Mouse (Mus musculus) midbrain, embryonic 11.5 days (tissue): ENCODE data around the gene Lpin1. TPM values are rescaled to one million over a fixed set of nuclear protein-coding genes. Genes with fewer than 3 reads are reported as not detected.

Experiments
- ATAC-seq: fragments of 200-750 bp; cut with Nextera tagmentation; 2 replicates; pipeline ENCODE4 v1.8.0; 2017; ENCODE audit warnings: moderate TSS enrichment, moderate library complexity; ENCODE audit not compliant: low FRiP score
- DNase-seq: peaks from one replicate; pipeline ENCODE4 v3.0.0; 2015; ENCODE audit warnings: low spot score; ENCODE audit errors: missing footprints
- H3K27ac ChIP-seq: fragments of 300-500 bp; sonication (generic); 2 replicates; pipeline ENCODE4 v1.5.1; 2014; ENCODE audit warnings: low read depth, low read length
- H3K27me3 ChIP-seq: fragments of 300-500 bp; sonication (generic); 2 replicates; pipeline ENCODE4 v1.6.1; 2014; ENCODE audit warnings: mild to moderate bottlenecking, low read length, moderate library complexity, mixed read lengths; ENCODE audit not compliant: control insufficient read depth, insufficient read depth
- H3K36me3 ChIP-seq: fragments of 300-500 bp; sonication (generic); 2 replicates; pipeline ENCODE4 v1.6.1; 2014; ENCODE audit warnings: mild to moderate bottlenecking, low read length, moderate library complexity, mixed read lengths; ENCODE audit not compliant: control insufficient read depth, insufficient read depth
- H3K4me1 ChIP-seq: fragments of 300-500 bp; sonication (generic); 2 replicates; pipeline ENCODE4 v1.6.1; 2014; ENCODE audit warnings: low read length; ENCODE audit not compliant: control insufficient read depth, insufficient read depth
- H3K4me2 ChIP-seq: fragments of 300-500 bp; sonication (generic); 2 replicates; pipeline ENCODE4 v1.6.1; 2014; ENCODE audit warnings: mild to moderate bottlenecking, moderate library complexity
- H3K4me3 ChIP-seq: fragments of 300-500 bp; sonication (generic); 2 replicates; pipeline ENCODE4 v1.5.1; 2014; ENCODE audit warnings: low read depth, low read length
- H3K9ac ChIP-seq: fragments of 300-500 bp; sonication (generic); 2 replicates; pipeline ENCODE4 v1.6.1; 2014; ENCODE audit warnings: low read length
- H3K9me3 ChIP-seq: fragments of 300-500 bp; sonication (generic); 2 replicates; pipeline ENCODE4 v1.6.1; 2016; ENCODE audit warnings: low read length; ENCODE audit not compliant: control insufficient read depth
- WGBS: fragments of 180-500 bp; shearing (Covaris S2); extraction: QIAGEN DNeasy Blood & Tissue Kit; methylation state at CpG from one replicate; pipeline ENCODE4 v1.1.7; 2014; 5-methylcytosine and 5-hydroxymethylcytosine counted together
- polyA plus RNA-seq: library from polyadenylated mRNA; unstranded; fragments of >200 nt; fragmentation: Nextera tagmentation; extraction: Ambion mirVana; gene quantifications from 2 replicates; pipeline ENCODE4 v1.2.1, GENCODE M21; 2014

The Lpin1 gene
- polyA plus RNA-seq, 1 experiment from 2014 or later = 10.5 TPM

DNA sequence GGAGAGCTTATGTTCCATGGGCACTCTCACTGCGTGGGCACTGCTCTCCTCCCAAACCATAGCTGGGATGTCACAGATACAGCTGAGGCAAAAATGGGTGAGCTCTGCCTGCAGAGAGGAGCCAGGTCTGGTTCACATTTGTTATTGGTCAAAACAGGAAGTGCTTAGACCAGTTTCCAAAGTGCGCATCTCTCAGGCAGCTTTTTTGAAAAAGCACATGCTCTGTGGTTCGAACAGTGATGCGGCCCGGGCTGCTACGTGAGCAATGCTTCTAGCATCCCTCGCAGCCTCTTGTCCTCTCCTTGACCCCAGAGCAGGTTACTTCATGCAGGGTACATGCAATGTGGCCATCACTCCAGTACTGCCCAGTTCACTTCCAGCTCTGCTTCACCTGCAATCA is 82.1 kb downstream of the Lpin1 start:
- WGBS = 91% methylated on average over 7 of the region's 7 CpGs
- H3K27me3 ChIP-seq = no peaks in the 10 kb centered on the region
- H3K9me3 ChIP-seq = no peaks in the 10 kb centered on the region
- no peak overlapping the region for H3K27ac ChIP-seq
- no peak overlapping the region for H3K4me3 ChIP-seq
- no peak overlapping the region for H3K9ac ChIP-seq
- no peak for DNase-seq
- no peaks in the 10 kb centered on the region for H3K36me3 ChIP-seq
- no peaks in the 10 kb centered on the region; the same call in 1 of the 2 replicates for H3K4me1 ChIP-seq
- H3K4me2 ChIP-seq = no peak overlapping the region
- ATAC-seq = no peak

GRCm38 (mm10) chr12:16527941-16528340 is 82.8 kb downstream of the Lpin1 start:
- no peak for ATAC-seq
- WGBS = 82% methylated on average over 3 of the region's 3 CpGs
- Histone ChIP-seq H3K9ac (no peak overlapping the region), H3K9me3 (no peaks in the 10 kb centered on the region), H3K4me3 (no peak overlapping the region), H3K36me3 (no peaks in the 10 kb centered on the region), H3K27ac (no peak overlapping the region), H3K4me2 (no peak overlapping the region), H3K27me3 (no peaks in the 10 kb centered on the region), H3K4me1 (no peaks in the 10 kb centered on the region; the same call in 1 of the 2 replicates)
- DNase-seq = peak; percentile 69

DNA sequence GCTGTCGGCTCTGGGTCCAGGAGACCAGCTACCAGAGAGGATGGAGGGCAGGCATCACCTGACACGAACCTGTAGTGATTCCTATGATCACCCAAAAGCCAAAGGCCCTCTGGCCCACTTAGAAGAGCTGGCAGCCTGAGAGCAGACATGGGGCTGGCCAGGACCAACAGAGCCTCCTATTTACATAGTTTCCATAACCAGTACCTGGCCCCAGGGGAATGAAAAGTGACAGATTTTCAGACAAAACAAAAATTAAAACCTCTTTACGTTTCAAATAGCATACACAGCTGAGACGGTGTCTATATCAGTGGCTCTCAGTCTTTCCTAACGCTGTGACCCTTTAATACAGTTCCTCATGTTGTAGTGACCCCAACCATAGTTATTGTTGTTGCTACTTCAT is 83.9 kb downstream of the Lpin1 start:
- Histone ChIP-seq H3K9me3 (no peaks in the 10 kb centered on the region), H3K27me3 (no peaks in the 10 kb centered on the region), H3K9ac (no peak overlapping the region), H3K36me3 (no peaks in the 10 kb centered on the region), H3K4me3 (no peak overlapping the region), H3K4me2 (no peak overlapping the region), H3K4me1 (no peaks in the 10 kb centered on the region), H3K27ac (no peak overlapping the region)
- 90% methylated on average over 5 of the region's 5 CpGs for WGBS
- ATAC-seq = no peak
- no peak for DNase-seq

DNA sequence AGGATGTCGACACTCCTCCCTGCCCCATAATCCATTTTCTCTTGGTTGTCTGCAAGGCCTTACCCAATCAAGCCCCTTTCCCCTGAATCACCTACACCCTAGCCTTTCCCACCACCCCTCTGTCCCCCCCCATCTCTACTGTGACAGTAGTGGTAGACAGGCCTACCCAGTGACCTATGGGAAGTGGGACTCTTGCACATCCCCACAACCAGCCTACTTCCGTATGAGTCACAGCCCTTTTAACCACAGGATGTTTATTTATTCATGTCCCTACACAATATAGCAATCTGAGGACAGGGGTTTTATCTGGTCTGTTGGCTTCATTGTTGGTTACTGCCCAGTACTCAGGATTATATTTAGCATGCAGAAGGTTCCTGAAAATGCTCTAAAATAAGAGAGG is 84.6 kb downstream of the Lpin1 start:
- Histone ChIP-seq H3K9me3 (no peaks in the 10 kb centered on the region), H3K4me1 (no peaks in the 10 kb centered on the region), H3K36me3 (no peaks in the 10 kb centered on the region), H3K4me2 (no peak overlapping the region), H3K9ac (no peak overlapping the region), H3K27ac (no peak overlapping the region), H3K27me3 (no peaks in the 10 kb centered on the region), H3K4me3 (no peak overlapping the region)
- ATAC-seq (no peak), DNase-seq (peak; percentile 31)
- 87% methylated on average over 2 of the region's 2 CpGs for WGBS

DNA sequence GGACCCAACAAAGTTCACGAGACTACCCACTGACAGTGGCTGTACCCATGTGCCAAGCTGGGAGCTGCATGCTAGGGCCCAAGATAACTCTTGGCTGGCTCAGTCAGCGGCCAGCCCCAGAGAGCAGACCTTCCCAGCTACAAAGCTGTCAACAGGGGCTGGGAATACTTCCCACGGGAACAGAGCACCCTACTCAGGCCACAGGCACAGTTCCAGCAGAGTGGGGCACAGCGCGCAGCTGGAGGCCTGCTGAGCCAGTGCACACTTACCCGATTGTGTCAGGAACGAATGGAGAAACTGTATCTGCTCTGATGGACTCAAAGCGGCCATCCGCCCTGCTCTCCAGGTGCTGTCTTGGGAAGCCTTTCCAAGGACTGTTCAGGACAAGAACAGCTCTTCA is 95.6 kb downstream of the Lpin1 start:
- Histone ChIP-seq H3K27ac (no peak overlapping the region), H3K4me2 (no peak overlapping the region), H3K4me1 (0 out of 2 replicates have a peak, but pooled peaks cover 3% of the 10 kb centered on the region), H3K9me3 (no peaks in the 10 kb centered on the region; the same call in 1 of the 2 replicates), H3K4me3 (no peak overlapping the region), H3K36me3 (no peaks in the 10 kb centered on the region), H3K9ac (no peak overlapping the region), H3K27me3 (no peaks in the 10 kb centered on the region)
- WGBS = 84% methylated on average over 9 of the region's 9 CpGs
- DNase-seq (no peak), ATAC-seq (no peak)

DNA sequence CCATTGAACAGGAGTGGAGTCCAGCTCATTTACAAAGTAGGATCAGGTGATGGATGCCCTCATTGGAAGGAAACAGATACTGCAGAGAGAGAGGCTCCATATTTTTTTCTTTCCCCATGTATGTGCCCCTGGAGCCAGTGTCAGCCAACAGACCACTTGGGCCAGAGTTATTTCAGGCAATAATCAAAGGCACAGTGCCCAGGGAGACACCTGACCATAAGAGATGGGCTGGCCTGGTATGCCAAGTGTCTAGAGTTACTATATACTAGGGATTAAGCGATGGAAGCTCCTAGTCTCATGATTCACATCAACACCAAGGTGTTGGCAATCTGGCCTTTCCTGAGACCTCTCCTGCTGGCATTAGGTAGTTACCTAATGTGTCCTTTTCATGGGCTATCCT is 97.8 kb downstream of the Lpin1 start:
- WGBS = 100% methylated on average over 1 of the region's 1 CpGs
- ATAC-seq = no peak
- H3K27ac ChIP-seq = no peak overlapping the region
- no peak for DNase-seq
- H3K4me1 ChIP-seq = peaks cover 6% of the 10 kb centered on the region
- H3K9ac ChIP-seq = no peak overlapping the region
- no peaks in the 10 kb centered on the region; the same call in 1 of the 2 replicates for H3K9me3 ChIP-seq
- H3K27me3 ChIP-seq = no peaks in the 10 kb centered on the region
- no peaks in the 10 kb centered on the region for H3K36me3 ChIP-seq
- H3K4me3 ChIP-seq = no peak overlapping the region
- no peak overlapping the region for H3K4me2 ChIP-seq

DNA sequence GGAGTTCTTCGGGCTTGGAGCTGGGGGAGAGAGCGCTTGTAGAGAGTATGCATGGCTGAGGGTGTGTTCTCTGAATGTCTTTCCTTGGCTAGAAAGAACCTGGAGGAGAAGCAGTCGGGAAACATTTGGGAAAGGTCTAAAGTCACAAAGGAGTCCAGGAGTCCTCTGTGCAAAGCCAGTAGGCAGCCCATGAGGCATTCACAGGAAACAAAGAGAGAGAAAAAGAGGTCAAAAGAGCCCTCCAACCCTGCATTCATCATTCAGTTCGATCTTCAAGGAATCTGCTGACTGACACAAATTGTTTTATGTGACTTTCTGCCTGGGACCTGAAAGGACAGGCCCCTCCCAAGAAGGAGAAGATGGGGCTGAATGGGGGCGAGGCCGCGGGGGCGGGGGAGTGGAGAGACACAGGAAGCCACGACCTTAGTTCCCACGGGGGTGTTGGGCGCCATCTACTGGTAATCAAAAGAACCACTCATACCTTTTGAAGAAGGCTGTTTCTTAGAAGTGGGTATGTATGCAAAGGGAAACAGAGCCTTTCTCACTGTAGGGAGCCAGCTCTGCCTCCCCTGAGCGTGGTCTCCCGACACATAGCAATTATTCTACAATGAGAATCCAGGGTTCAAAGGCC is 101.5 kb downstream of the Lpin1 start:
- no peak overlapping the region for H3K4me3 ChIP-seq
- H3K9ac ChIP-seq = peak overlapping the region; percentile 14; the same call in 1 of the 2 replicates
- H3K27me3 ChIP-seq = no peaks in the 10 kb centered on the region
- no peak overlapping the region for H3K27ac ChIP-seq
- no peaks in the 10 kb centered on the region; the same call in 1 of the 2 replicates for H3K9me3 ChIP-seq
- ATAC-seq (peak; percentile 82), DNase-seq (peak; percentile 95)
- 0 out of 2 replicates have a peak overlapping the region, but pooled peaks have one; percentile 14 for H3K4me2 ChIP-seq
- WGBS = 9% methylated on average over 13 of the region's 13 CpGs
- H3K36me3 ChIP-seq = no peaks in the 10 kb centered on the region
- H3K4me1 ChIP-seq = peaks cover 6% of the 10 kb centered on the region

DNA sequence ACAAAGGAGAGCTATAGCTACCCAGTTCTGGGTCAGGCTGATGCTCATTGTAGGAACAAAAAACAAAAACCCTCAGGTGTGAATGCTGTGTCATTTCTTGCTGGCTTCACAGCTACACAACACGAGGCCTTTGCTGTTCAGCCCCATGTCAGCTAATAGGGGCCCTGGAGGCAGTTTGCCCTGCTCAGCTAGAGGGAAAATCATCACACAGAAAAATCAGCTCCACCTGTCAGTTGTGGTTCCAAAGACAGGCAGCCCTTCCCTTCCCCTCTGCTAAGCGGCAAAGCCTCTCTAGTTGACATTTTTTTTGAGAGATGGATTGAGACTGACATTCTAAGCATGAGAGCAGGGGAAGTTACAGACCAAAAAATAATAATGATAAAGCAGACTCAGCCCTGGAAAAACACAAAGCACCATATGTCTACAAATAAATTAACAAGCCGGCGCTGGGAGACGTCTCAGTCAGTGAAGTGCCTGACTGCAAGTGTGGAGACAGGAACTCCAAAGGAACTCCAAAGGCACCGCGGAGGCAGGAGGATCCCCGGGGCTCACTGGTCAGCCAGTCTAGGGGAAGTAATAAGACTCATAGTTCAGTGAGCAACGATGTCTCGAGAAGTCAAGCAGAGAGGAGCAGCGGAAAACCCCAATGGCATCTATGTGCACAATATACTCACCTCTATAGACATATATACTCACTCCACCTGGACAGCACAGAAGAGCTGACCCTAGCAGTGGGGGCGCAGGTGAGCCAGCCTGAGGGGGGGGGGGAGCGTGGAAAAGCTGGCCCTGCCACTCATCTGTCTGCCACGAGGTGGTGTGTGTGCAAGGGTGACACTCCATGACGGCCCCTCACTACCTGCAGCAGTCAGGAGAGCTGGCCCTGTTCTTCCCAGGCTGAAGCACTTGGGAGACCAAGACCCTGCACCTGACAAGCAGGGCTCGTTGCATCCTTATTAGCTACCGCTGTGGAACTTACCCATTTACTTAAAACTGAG is 103.7 kb downstream of the Lpin1 start:
- WGBS = 69% methylated on average over 17 of the region's 17 CpGs
- ATAC-seq = no peak
- Histone ChIP-seq H3K4me2 (no peak overlapping the region), H3K27ac (no peak overlapping the region), H3K4me3 (no peak overlapping the region), H3K9ac (no peak overlapping the region), H3K36me3 (no peaks in the 10 kb centered on the region), H3K27me3 (no peaks in the 10 kb centered on the region), H3K9me3 (peaks cover 4% of the 10 kb centered on the region; the same call in 1 of the 2 replicates), H3K4me1 (peaks cover 6% of the 10 kb centered on the region)
- no peak for DNase-seq

DNA sequence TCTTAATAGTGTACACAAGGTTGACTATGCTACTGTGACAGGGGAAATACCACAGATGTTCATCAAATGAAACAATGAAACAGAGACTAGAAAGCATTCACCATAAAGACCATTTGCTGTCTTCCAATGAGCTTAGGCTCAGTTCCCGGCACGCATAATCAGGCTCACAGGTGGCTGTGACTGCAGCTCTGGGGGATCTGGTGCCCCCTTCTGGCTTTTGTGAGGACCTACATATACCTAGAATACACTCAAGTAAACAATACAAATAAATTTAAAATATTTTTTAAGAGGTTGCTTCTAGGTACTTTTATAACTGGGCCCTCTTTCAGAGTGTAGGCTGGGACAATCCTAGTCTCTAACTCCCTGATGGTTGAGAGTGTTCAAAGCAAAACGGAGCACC is 106.5 kb downstream of the Lpin1 start:
- DNase-seq (peak; percentile 54), ATAC-seq (no peak)
- H3K4me2 ChIP-seq = no peak overlapping the region
- WGBS = 78% methylated on average over 3 of the region's 3 CpGs
- no peaks in the 10 kb centered on the region for H3K27me3 ChIP-seq
- no peak overlapping the region for H3K27ac ChIP-seq
- H3K36me3 ChIP-seq = no peaks in the 10 kb centered on the region
- no peak overlapping the region for H3K4me3 ChIP-seq
- peaks cover 4% of the 10 kb centered on the region; the same call in 1 of the 2 replicates for H3K9me3 ChIP-seq
- H3K4me1 ChIP-seq = peaks cover 2% of the 10 kb centered on the region
- no peak overlapping the region for H3K9ac ChIP-seq
